Mouse (Mus musculus) T-helper 17 cell (primary cell): ENCODE measurements at regions not wholly inside any gene's neighbourhood (a gene's known extent, or its start where the extent isn't known, plus 50 kb on each side); places are given as distances from the start of the nearest gene placed in this dataset.

ENCODE experiments used
- in situ Hi-C, 2 experiments: fragments of 300-600 bp; cut with MboI, MseI; formaldehyde crosslinking; loops; 1 replicate in 1 of 2; 2 replicates in 1 of 2; pipeline ENCODE4 v1.15.1; 2025; ENCODE audit warnings: high pct_unique_total_duplicates in 2 of 2

GRCm38 (mm10) chr7:119384670-119385241 is 74.3 kb downstream of the Gp2 start:
- in situ Hi-C loops = no loop called here

- in situ Hi-C loops = no loop called here
These were observed 79.2 kb downstream of the Gp2 start for GRCm38 (mm10) chr7:119379935-119380334.

GRCm38 (mm10) chr7:119364268-119364596 is 94.9 kb downstream of the Gp2 start:
- in situ Hi-C loops = no loop called here

DNA sequence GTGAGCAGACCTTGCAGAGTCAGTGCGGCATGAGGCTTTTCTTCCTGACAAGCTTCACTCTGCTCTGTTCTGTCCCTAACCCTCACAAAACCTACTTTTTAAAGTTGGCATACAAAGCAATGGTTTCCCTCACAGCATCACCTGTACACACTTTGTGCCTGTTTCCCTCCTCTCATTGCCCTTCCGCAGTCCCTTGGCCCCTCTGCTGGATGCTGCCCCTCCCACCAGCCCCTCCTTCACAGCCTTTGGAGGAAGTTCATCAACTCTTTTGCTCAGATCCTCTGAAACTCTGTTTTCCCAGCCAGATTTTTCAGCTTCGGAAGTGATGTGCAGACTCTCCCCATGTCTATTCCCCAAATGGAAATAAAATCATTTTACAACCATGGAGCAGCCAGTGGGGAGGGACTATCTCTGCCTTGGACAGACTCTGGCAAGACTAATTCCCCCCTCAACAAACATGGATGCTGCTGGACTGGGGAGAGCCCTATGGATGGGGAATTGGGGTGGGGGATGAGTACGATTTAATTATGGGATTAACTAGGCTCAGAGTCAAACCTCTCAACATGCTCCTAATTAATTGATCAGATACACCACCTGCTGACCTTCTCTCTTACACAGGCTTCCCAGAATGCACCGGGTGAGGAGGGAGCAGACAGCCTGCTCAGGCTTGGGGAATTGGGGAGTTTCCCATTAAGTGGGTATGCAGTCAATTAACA is 95.4 kb downstream of the Gp2 start:
- in situ Hi-C loops = no loop called here

- in situ Hi-C loops = no loop called here
These were observed 101.7 kb downstream of the Gp2 start for GRCm38 (mm10) chr7:119357338-119357737.

GRCm38 (mm10) chr7:119356251-119356650 is 102.8 kb downstream of the Gp2 start:
- in situ Hi-C loops = no loop called here

DNA sequence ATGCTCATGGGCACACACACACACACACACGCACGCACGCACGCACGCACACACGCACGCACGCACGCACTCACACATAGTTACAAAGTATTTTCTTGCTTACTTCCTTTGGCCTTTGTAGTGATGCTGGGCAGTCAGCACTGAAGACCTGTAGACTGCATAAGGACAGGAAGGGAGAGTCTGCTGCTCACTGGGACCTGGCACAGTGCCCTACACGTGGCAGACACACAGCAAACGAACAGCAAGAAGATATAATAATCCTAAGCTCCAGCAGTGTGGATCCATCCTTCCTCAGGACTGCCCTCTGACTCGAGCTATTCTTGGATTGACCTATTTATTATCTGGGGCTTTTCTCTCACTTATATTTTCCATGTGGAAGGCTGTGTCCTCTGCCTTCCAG is 106.5 kb downstream of the Gp2 start:
- in situ Hi-C loops = no loop called here

DNA sequence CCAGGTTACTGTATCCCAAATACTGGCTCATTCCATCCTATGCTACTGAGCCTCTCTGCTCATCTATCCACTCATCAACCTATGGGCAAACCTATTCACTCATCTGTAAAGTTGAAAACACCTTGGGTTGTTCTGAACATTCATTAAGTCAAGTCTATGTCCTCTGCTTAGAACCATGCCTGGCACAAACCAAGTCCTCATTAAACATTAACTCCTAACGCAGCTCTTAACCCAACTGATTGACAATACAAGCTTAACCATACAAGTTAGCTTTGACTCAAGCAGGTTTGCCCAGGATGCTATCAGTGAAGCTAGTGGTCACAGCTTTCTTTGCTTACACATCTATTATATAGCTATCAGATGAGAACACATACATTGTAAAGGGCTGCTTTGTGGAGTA is 108.4 kb downstream of the Gp2 start:
- in situ Hi-C loops = no loop called here

GRCm38 (mm10) chr7:119343380-119343779 is 115.7 kb downstream of the Gp2 start:
- in situ Hi-C loops = loop anchor here in 1 of 2 experiments (10.0 kb wide), 1 partner anchor 1299 kb away; no protein-coding TSS in a partner anchor

DNA sequence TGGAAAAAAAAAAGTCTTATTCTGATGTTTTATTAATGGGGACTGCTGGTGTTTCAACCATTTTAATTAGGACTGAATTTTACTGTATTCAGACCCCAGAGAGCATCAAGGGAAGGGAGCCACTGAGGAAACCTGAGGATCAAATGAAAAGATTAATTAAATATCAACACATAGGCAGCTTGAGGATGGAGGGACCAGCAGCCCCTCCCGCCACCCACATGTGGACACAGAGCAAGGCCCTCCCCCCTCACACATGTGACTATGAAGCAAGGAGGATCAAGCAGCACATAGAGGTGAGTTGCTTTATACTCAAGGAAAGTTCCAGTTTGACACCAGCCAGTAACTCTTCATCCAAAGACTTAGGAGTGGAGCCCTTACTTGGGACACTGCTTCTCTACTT is 126.0 kb downstream of the Gp2 start:
- in situ Hi-C loops = no loop called here

DNA sequence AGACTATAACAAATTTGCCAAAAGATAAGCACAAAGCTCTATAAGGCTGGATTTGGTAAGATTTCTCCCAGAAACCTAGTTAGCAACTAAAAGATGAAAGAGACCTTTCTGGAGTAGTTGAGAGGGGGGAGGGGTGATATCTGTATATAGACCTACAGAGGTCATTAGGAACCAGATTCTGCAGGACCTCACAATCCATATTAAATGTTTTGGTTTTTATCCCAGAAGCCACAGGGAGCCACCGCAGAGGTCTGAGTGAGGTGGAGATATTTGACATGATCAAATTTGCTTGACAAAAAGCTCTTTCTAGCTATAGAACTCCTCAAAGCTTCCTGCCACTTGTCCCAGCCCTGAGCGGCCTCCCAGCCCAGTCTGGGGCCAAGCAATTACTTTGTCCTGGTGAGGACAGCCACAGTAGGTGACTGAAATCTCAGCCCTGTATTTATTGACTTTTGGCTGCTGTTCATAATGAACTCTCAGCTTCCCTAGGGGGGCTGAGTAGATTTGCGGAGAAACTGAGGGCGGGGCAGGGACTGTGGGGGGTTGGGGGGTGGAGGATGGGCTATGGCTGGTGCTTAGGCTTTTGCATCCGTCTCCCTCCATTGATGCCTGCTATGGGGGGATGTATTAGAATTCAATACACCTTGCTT is 128.5 kb downstream of the Gp2 start:
- in situ Hi-C loops = no loop called here

DNA sequence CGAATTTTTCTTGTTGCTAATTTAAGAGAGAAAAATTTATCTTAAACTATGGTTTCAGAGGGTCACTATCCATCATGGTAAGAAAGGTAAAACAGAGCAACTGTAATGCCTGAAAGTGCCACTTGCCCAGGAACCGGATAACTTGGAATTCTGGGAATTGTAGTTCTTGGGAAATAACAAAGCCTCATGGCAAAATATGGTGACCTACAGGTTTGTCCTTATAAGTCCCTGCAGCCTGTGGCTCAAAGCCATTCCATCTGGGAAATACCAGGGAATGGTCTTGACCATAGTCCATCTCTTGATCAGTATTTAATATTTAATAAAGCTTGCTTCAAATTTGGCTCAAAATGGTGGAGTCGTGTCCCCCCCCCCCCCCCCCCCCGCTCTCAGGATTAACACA is 111.9 kb upstream of the Gpr139 start:
- in situ Hi-C loops = no loop called here

GRCm38 (mm10) chr7:119291442-119291841 is 107.0 kb upstream of the Gpr139 start:
- in situ Hi-C loops = no loop called here

DNA sequence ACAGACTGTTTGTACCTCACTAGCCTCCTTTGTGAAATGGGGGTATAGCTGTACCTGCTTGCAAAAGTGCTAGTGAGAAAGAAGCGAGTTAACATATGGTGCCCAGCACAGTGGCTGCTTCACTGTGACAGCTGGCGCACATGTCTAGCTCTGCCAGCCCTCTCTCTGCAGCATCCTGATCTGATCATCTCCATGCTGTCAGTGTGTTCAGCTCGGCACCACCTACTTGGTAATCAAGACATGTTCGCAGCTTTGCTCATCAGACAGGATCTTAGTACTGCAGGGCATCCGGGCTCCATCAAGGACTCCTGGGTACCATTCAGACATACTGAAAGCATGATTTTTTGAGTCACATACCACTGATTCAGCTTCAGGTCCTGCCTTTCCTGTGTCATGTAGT is 100.9 kb upstream of the Gpr139 start:
- in situ Hi-C loops = no loop called here

GRCm38 (mm10) chr7:119279896-119280661 is 95.7 kb upstream of the Gpr139 start:
- in situ Hi-C loops = no loop called here

GRCm38 (mm10) chr7:119272621-119273020 is 88.2 kb upstream of the Gpr139 start:
- in situ Hi-C loops = no loop called here

- in situ Hi-C loops = no loop called here
These were observed 87.0 kb upstream of the Gpr139 start for GRCm38 (mm10) chr7:119271427-119271826.

DNA sequence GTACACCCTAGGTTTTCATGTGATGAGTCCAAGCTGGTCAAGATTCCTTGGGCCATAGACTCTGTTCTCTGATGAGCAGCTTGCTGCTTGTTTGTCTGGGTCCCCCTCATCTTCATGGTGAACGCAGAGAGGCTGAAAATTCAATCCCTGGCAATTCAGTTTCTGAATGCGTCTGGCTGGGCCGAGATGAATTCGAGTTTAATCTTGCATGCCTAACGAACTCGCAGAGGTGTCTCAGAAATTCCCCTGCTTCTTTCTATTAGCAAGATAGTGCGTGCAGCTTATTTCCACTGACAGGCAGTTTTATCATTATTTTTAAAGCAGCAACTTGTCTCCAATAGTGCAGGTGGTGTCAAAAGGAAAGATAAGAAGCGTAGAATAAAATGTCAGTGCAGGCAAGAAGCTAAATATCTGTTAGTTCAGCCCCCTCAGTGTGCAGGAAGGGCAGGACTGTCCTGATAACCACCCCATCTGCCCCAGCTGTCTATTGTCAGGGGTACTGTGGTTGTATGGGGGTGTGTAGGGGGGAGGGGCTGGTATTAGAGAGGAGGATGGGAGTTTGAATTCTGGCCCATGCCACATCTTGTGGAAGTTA is 86.5 kb upstream of the Gpr139 start:
- in situ Hi-C loops = no loop called here

- in situ Hi-C loops = no loop called here
These were observed 73.8 kb upstream of the Gpr139 start for GRCm38 (mm10) chr7:119258222-119258621.

DNA sequence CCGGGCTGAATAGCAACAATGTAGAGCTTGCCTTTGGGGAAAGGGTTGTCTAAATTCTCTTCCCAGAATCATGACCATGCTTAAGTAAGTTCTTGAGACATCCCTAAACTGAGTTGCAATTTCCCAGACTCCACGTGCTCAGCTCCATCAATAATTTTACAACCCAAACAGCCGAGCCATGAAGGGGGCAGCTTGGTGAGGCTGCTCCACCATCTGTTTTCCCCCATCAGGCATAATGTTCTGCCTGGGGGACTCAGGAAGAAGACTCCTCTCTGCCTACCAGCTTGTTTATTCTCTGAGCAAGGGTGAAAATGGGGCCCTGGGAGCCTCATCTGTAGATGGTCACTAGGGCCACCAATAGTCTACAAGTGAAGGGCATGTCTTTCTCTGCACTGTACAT is 72.5 kb upstream of the Gpr139 start:
- in situ Hi-C loops = no loop called here

DNA sequence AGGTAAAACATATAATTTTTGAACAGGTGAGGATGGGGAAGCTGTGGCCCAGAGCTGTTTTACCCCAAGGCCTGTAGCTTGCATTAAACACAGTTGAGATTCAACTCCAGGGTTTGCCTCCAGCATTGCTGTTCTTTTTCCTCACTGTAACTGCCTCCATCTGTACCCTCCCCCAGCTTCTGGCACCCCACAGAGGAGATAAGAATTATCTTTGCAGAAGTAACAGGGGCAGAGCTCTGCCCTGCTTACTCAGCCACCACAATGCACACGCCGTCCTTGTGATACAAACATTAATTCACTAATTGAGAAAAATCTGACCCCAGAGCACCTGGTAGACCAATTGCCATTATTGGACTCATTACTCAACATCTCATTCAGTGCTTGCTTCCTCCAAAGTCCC is 68.3 kb upstream of the Gpr139 start:
- in situ Hi-C loops = no loop called here

DNA sequence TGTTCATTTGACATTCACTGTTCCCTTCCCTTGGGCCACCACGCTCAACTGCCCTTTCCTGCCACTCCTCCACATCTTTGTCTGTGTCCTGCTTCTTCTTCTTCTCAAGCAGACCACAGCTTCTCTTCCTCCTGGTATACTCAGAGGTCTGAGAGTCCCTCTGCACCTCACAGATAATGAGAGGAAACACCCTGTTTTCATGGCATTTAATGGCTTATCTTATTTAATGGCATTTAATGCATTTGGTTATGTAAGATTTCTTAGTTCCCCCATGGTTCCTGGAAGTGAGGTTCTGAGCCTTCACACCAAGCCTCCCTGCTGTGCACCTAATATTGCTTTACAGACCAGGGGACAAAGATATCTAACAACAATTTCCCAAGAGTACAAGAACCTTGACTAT is 67.3 kb upstream of the Gpr139 start:
- in situ Hi-C loops = no loop called here
